Mouse (Mus musculus): Measurements from ENCODE around the gene Pnmal2.

- TF ChIP-seq POLR2A (IDR thresholded peaks at IDR 0.05; ENCODE audit: insufficient read depth, low read depth, low read length) (no peak), CTCF (IDR thresholded peaks at IDR 0.05; ENCODE audit: insufficient read depth, low read depth, low read length) (no peak)
Measured at GRCm38 (mm10) chr7:16922360-16922973, 22.0 kb upstream of the Pnmal2 start.
